Mouse (Mus musculus) frontal cortex, postnatal 10 days (tissue): ENCODE measurements around the gene Slc3a2.

ENCODE experiments used
- DNase-seq, 2 experiments: peaks; one replicate each; pipeline ENCODE4 v3.0.0; 2022; ENCODE audit warnings: low spot score in 2 of 2, mixed read lengths in 1 of 2

Gene Slc3a2

GRCm38 (mm10) chr19:8710057-8710456 lies 13.1 kb downstream of the Slc3a2 start:
- no peak for DNase-seq

GRCm38 (mm10) chr19:8708954-8709353 lies 14.2 kb downstream of the Slc3a2 start:
- DNase-seq: no peak

- no peak for DNase-seq
Observed at GRCm38 (mm10) chr19:8706930-8707329, 16.2 kb downstream of the Slc3a2 start.

GRCm38 (mm10) chr19:8706132-8706667 lies 17.0 kb downstream of the Slc3a2 start:
- no peak for DNase-seq

- no peak for DNase-seq
Observed at GRCm38 (mm10) chr19:8705026-8705708, 18.0 kb downstream of the Slc3a2 start.

GRCm38 (mm10) chr19:8703571-8703970 lies 19.6 kb downstream of the Slc3a2 start:
- DNase-seq: no peak

- no peak for DNase-seq
Observed at GRCm38 (mm10) chr19:8702458-8702857, 20.7 kb downstream of the Slc3a2 start.

GRCm38 (mm10) chr19:8699652-8700051 lies 23.5 kb downstream of the Slc3a2 start:
- no peak for DNase-seq

GRCm38 (mm10) chr19:8695330-8695729 lies 27.8 kb downstream of the Slc3a2 start:
- no peak for DNase-seq

GRCm38 (mm10) chr19:8692740-8693139 lies 30.4 kb downstream of the Slc3a2 start:
- no peak for DNase-seq

- no peak for DNase-seq
Observed at GRCm38 (mm10) chr19:8691871-8692539, 31.2 kb downstream of the Slc3a2 start.

- DNase-seq: no peak
Observed at GRCm38 (mm10) chr19:8683627-8684026, 39.5 kb downstream of the Slc3a2 start.

GRCm38 (mm10) chr19:8682996-8683395 lies 40.2 kb downstream of the Slc3a2 start:
- DNase-seq: peak; percentile 48 to 76

- no peak for DNase-seq
Observed at GRCm38 (mm10) chr19:8681633-8682362, 41.4 kb downstream of the Slc3a2 start.

GRCm38 (mm10) chr19:8679031-8679779 lies 44.0 kb downstream of the Slc3a2 start:
- no peak for DNase-seq

- DNase-seq: no peak
Observed at GRCm38 (mm10) chr19:8673336-8674063, 49.7 kb downstream of the Slc3a2 start.

GRCm38 (mm10) chr19:8672859-8673258 lies 50.3 kb downstream of the Slc3a2 start:
- no peak for DNase-seq

- DNase-seq: peak in 1 of 2 experiments; percentile 39
Observed at GRCm38 (mm10) chr19:8665746-8666145, 57.4 kb downstream of the Slc3a2 start.

GRCm38 (mm10) chr19:8664859-8665258 lies 58.3 kb downstream of the Slc3a2 start:
- DNase-seq: peak in 1 of 2 experiments; percentile 40

- DNase-seq: peak; percentile 76 to 79
Observed at GRCm38 (mm10) chr19:8663911-8664421, 59.2 kb downstream of the Slc3a2 start.
